Mouse (Mus musculus) urinary bladder, postnatal 10 days (tissue): ENCODE data around the gene AI593442.

ENCODE experiments used
- DNase-seq: peaks from one replicate; pipeline ENCODE4 v3.0.0; 2022; ENCODE audit warnings: low spot score

The AI593442 gene

GRCm38 (mm10) chr9:52679362-52679947 lies at the start of gene AI593442:
TSS of gene AI593442 (minus strand) at chr9:52679780.
- no peak for DNase-seq

GRCm38 (mm10) chr9:52728806-52729205 lies 49.2 kb upstream of the AI593442 start:
- DNase-seq, result no peak

GRCm38 (mm10) chr9:52722626-52723025 lies 43.0 kb upstream of the AI593442 start:
- no peak for DNase-seq

- no peak for DNase-seq
These were observed 40.0 kb upstream of the AI593442 start for GRCm38 (mm10) chr9:52719562-52719961.

- DNase-seq, result no peak
These were observed 456 bp upstream of the AI593442 start for GRCm38 (mm10) chr9:52680036-52680435.

GRCm38 (mm10) chr9:52678839-52679215 lies 753 bp downstream of the AI593442 start:
- no peak for DNase-seq

GRCm38 (mm10) chr9:52678179-52678838 lies 1.3 kb downstream of the AI593442 start:
- no peak for DNase-seq

- no peak for DNase-seq
These were observed 3.0 kb downstream of the AI593442 start for GRCm38 (mm10) chr9:52676587-52676986.

- no peak for DNase-seq
These were observed 3.6 kb downstream of the AI593442 start for GRCm38 (mm10) chr9:52675937-52676336.

- DNase-seq, result no peak
These were observed 18.2 kb downstream of the AI593442 start for GRCm38 (mm10) chr9:52661422-52661821.

GRCm38 (mm10) chr9:52650341-52650951 lies 29.1 kb downstream of the AI593442 start:
- DNase-seq, result no peak

- no peak for DNase-seq
These were observed 34.3 kb downstream of the AI593442 start for GRCm38 (mm10) chr9:52645312-52645711.

GRCm38 (mm10) chr9:52644626-52645025 lies 35.0 kb downstream of the AI593442 start:
- no peak for DNase-seq

- no peak for DNase-seq
These were observed 35.4 kb downstream of the AI593442 start for GRCm38 (mm10) chr9:52644156-52644555.

GRCm38 (mm10) chr9:52635991-52636390 lies 43.6 kb downstream of the AI593442 start:
- DNase-seq, result no peak

- no peak for DNase-seq
These were observed 55.7 kb downstream of the AI593442 start for GRCm38 (mm10) chr9:52623926-52624325.
